Mouse (Mus musculus): ENCODE data around the gene Tnni3. TPM values are rescaled to one million over a fixed set of nuclear protein-coding genes. Genes with fewer than 3 reads are reported as not detected.
"Not testable (repeated sequence)": the region's sequence is repeated elsewhere in the genome, so short reads cannot be mapped to it uniquely, and the experiment has no call there.

Gene Tnni3
- 1.9 TPM in 1 of 2 replicates, not detected in the other for total RNA-seq (2014; rRNA removed)
- 2.1 and 3.9 TPM in 2 replicates for polyA plus RNA-seq (2015; fragmentation: Nextera tagmentation; extraction: Ambion mirVana)

DNA sequence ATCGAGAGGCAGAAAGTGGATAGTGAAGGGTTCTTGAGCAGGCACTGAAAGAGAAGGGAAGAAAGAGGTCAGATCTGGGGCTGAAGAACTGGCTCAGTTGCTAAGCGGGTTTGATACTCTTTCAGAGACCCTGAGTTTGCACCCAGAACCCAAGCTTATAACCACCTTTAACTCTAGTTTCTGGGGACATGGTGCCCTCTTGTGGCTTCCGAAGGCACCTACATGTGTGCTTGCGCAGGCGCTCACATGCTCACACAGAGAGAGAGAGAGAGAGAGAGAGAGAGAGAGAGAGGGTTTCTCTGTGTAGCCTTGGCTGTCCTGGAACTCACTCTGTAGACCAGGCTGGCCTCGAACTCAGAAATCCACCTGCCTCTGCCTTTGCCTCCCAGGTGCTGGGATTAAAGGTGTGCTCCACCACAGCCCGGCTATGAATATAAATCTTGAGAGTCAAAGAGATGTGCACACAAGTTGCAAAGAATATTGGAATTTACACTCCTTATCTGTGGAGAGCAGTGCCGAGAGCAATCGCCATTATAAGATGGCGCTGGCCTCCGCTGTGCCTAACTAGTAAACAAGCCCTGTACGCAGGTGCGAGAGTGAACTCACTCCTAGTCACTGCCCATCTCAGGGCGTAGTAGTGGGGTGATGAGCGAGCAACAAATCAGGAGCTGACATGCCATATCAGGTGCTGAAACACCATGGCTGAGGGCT, at the start of gene Tnni3:
Tnni3 (minus strand) TSS at position 18 of the 711 bp plus-strand sequence.
- DNase-seq (ENCODE audit: low spot score) (peak; percentile 80), ATAC-seq (peak; percentile 18; the same call in 1 of the 2 replicates)

GRCm38 (mm10) chr7:4572361-4572760, 48.3 kb upstream of the Tnni3 start:
- not testable (repeated sequence) for H3K9ac ChIP-seq (replicated peaks; ENCODE audit: low read length)
- 60% methylated on average over 2 of the region's 2 CpGs for WGBS

More for the DNA sequence above, at the start of gene Tnni3:
- H3K36me3 ChIP-seq (ENCODE audit: insufficient read depth, low read length); H3K4me3 ChIP-seq (ENCODE audit: low read length); H3K4me1 ChIP-seq (ENCODE audit: insufficient read depth, low read length); H3K27ac ChIP-seq; H3K4me2 ChIP-seq (ENCODE audit: low read depth, low read length); H3K9ac ChIP-seq (replicated peaks; ENCODE audit: low read length); H3K9me3 ChIP-seq (ENCODE audit: low read length); H3K27me3 ChIP-seq (ENCODE audit: insufficient read depth, low read length): not testable (repeated sequence)
- TF ChIP-seq CTCF (IDR thresholded peaks at IDR 0.05; ENCODE audit: low read depth): peak; percentile 75
- WGBS: 69% methylated on average over 15 of the region's 15 CpGs

DNA sequence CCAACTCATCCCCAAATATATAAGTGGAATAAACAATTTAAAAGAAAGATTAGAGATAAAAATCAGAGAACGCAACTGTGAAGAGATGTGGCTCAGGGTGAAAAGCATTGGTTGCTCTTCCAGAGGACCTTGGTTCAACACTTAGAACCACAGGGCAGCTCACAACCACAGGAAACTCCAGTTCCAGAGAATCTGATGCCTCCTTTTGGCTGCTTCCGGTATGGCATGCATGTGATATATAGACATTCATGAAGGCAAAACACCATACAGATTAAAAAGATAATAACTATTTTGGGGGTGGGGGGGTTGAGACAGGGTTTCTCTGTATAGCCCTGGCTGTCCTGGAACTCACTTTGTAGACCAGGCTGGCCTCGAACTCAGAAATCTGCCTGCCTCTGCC, 38.6 kb upstream of the Tnni3 start:
- H3K27ac ChIP-seq: no peak overlapping the region
- ATAC-seq (no peak), DNase-seq (ENCODE audit: low spot score) (no peak)
- H3K9me3 ChIP-seq (ENCODE audit: low read length): no peaks in the 10 kb centered on the region
- no peaks in the 10 kb centered on the region for H3K4me1 ChIP-seq (ENCODE audit: insufficient read depth, low read length)
- H3K4me2 ChIP-seq (ENCODE audit: low read depth, low read length): no peak overlapping the region
- H3K9ac ChIP-seq (replicated peaks; ENCODE audit: low read length): no peak overlapping the region
- 83% methylated on average over 3 of the region's 3 CpGs for WGBS
- H3K36me3 ChIP-seq (ENCODE audit: insufficient read depth, low read length): no peaks in the 10 kb centered on the region
- TF ChIP-seq CTCF (IDR thresholded peaks at IDR 0.05; ENCODE audit: low read depth): no peak
- H3K27me3 ChIP-seq (ENCODE audit: insufficient read depth, low read length): no peaks in the 10 kb centered on the region
- no peak overlapping the region for H3K4me3 ChIP-seq (ENCODE audit: low read length)

More at GRCm38 (mm10) chr7:4572361-4572760, 48.3 kb upstream of the Tnni3 start:
- not testable (repeated sequence) for H3K4me3 ChIP-seq (ENCODE audit: low read length); H3K27ac ChIP-seq; DNase-seq (ENCODE audit: low spot score); ATAC-seq; H3K9me3 ChIP-seq (ENCODE audit: low read length); H3K36me3 ChIP-seq (ENCODE audit: insufficient read depth, low read length); H3K27me3 ChIP-seq (ENCODE audit: insufficient read depth, low read length); H3K4me2 ChIP-seq (ENCODE audit: low read depth, low read length); H3K4me1 ChIP-seq (ENCODE audit: insufficient read depth, low read length)

DNA sequence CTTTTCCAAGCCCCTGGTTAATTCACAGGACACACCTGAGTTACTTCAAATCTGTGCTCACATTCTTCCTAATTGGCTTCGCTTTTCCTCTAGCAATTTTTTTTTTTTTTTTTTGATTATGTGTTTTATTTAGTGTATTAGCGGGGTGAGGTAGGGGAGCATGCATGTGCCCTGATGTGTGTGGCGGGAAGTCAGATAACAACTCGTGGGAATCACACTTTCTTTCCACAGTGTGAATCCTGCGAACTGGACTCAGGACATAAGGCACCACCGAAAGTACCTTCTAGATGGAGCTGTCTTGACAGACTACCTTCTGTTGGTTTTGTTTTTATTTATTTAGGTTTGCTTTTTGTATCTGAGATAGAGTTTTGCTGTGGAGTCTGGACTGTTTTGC, 33.1 kb upstream of the Tnni3 start:
- no peak for TF ChIP-seq CTCF (IDR thresholded peaks at IDR 0.05; ENCODE audit: low read depth)
- Histone ChIP-seq H3K27me3 (ENCODE audit: insufficient read depth, low read length) (no peaks in the 10 kb centered on the region), H3K9ac (replicated peaks; ENCODE audit: low read length) (no peak overlapping the region), H3K9me3 (ENCODE audit: low read length) (no peaks in the 10 kb centered on the region), H3K36me3 (ENCODE audit: insufficient read depth, low read length) (no peaks in the 10 kb centered on the region), H3K27ac (no peak overlapping the region), H3K4me1 (ENCODE audit: insufficient read depth, low read length) (no peaks in the 10 kb centered on the region), H3K4me3 (ENCODE audit: low read length) (no peak overlapping the region), H3K4me2 (ENCODE audit: low read depth, low read length) (peak overlapping the region; percentile 34)
- DNase-seq (ENCODE audit: low spot score) (no peak), ATAC-seq (no peak)
- WGBS: 67% methylated on average over 6 of the region's 6 CpGs

DNA sequence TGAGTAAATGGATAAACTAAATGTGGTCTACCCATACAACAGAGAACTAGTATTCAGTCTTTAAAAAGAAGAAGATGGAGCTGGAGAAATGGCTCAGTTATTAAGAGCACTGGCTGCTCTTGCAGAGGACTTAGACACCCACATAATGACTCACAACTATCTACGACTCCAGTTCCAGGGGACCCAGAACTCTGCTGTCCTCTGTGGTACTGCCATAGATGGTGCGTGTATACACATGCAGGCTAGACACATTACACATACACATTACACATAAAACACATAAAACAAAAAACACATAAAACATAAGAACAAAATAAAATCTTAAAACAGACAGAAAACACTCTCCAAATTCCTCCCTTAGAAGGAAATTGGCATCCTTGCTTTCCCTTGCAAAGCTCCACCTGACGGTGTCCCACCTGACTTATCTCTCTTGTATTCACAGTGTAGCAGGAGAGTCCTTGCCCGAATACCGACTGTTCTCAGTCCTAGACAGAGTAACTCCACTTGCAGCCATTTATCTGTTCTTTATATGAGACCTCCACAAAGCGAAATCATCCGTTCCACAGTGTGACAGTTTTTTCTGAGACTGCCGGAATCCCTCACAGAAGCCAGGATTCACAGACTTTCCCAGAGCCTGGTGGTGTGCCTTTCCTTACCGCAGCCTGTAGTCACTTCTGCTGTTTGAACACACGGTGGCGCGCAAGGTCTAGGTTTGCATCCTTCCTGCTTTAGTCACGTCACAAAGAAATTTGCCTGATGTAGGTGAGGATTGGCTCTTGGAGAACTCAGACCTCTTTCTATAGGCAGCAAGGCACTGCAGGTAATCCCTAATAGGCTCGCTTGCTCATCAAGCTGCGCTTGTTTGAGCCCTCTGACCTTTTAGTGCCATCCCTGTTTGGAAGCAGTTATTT, 32.5 kb upstream of the Tnni3 start:
- Histone ChIP-seq H3K4me2 (ENCODE audit: low read depth, low read length) (peak overlapping the region; percentile 38), H3K9me3 (ENCODE audit: low read length) (no peaks in the 10 kb centered on the region), H3K4me1 (ENCODE audit: insufficient read depth, low read length) (no peaks in the 10 kb centered on the region), H3K4me3 (ENCODE audit: low read length) (no peak overlapping the region), H3K36me3 (ENCODE audit: insufficient read depth, low read length) (no peaks in the 10 kb centered on the region), H3K9ac (replicated peaks; ENCODE audit: low read length) (no peak overlapping the region), H3K27ac (no peak overlapping the region), H3K27me3 (ENCODE audit: insufficient read depth, low read length) (no peaks in the 10 kb centered on the region)
- ATAC-seq (peak; percentile 95), DNase-seq (ENCODE audit: low spot score) (peak; percentile 94)
- 19% methylated on average over 15 of the region's 15 CpGs for WGBS
- TF ChIP-seq CTCF (IDR thresholded peaks at IDR 0.05; ENCODE audit: low read depth): peak; percentile 97

- DNase-seq (ENCODE audit: low spot score) (peak; percentile 93), ATAC-seq (peak; percentile 89)
- no peak for TF ChIP-seq CTCF (IDR thresholded peaks at IDR 0.05; ENCODE audit: low read depth)
- Histone ChIP-seq H3K9ac (replicated peaks; ENCODE audit: low read length) (peak within 1 kb of the TSS; percentile 53), H3K27ac (peak within 1 kb of the TSS; percentile 86), H3K4me3 (ENCODE audit: low read length) (peak within 1 kb of the TSS; percentile 41), H3K27me3 (ENCODE audit: insufficient read depth, low read length) (no peaks in the 10 kb centered on the region), H3K4me2 (ENCODE audit: low read depth, low read length) (peak within 1 kb of the TSS; percentile 74), H3K9me3 (ENCODE audit: low read length) (no peaks in the 10 kb centered on the region), H3K36me3 (ENCODE audit: insufficient read depth, low read length) (0 out of 2 replicates have a peak, but pooled peaks cover 3% of the 10 kb centered on the region), H3K4me1 (ENCODE audit: insufficient read depth, low read length) (peaks cover 5% of the 10 kb centered on the region; the same call in 1 of the 2 replicates)
- 5% methylated on average over 33 of the region's 33 CpGs for WGBS
Observed at GRCm38 (mm10) chr7:4547221-4547641, 23.2 kb upstream of the Tnni3 start, which contains the start of gene Syt5. Gene Syt5, minus strand, starts transcription at chr7:4547541.
